Mouse (Mus musculus): Measurements from ENCODE around the gene Best3.
"Not testable (repeated sequence)": the region's sequence is repeated elsewhere in the genome, so short reads cannot be mapped to it uniquely, and the experiment has no call there.

Gene Best3

GRCm38 (mm10) chr10:117033785-117034184, 47.7 kb downstream of the Best3 start:
- peak; percentile 26 to 76 for DNase-seq

- no peak for DNase-seq
These were observed 54.2 kb downstream of the Best3 start for GRCm38 (mm10) chr10:117040355-117040754.

- no peak for DNase-seq
These were observed 56.2 kb downstream of the Best3 start for GRCm38 (mm10) chr10:117042295-117042694.

GRCm38 (mm10) chr10:117043497-117044166, 57.5 kb downstream of the Best3 start:
- not testable (repeated sequence) for DNase-seq

GRCm38 (mm10) chr10:117045175-117046056, 59.3 kb downstream of the Best3 start, which contains the start of gene Lrrc10:
TSS of gene Lrrc10 (plus strand) at chr10:117045341.
- DNase-seq, result no peak

GRCm38 (mm10) chr10:117049253-117049652, 63.1 kb downstream of the Best3 start:
- DNase-seq, result no peak

GRCm38 (mm10) chr10:117049961-117050597, 64.0 kb downstream of the Best3 start:
- no peak for DNase-seq

GRCm38 (mm10) chr10:117055668-117056067, 69.6 kb downstream of the Best3 start:
- DNase-seq, result no peak

GRCm38 (mm10) chr10:117062894-117063253, 76.8 kb downstream of the Best3 start:
- DNase-seq, result no peak

GRCm38 (mm10) chr10:117063254-117064021, 77.3 kb downstream of the Best3 start, which contains the start of gene Cct2:
TSS of gene Cct2 (minus strand) at chr10:117063814.
- DNase-seq, result peak; percentile 83 to 90

GRCm38 (mm10) chr10:117064076-117064475, 78.0 kb downstream of the Best3 start:
- DNase-seq, result no peak

- no peak for DNase-seq
These were observed 83.0 kb downstream of the Best3 start for GRCm38 (mm10) chr10:117069109-117069508.

- no peak for DNase-seq
These were observed 86.2 kb downstream of the Best3 start for GRCm38 (mm10) chr10:117072191-117072888.

- DNase-seq, result no peak
These were observed 87.1 kb downstream of the Best3 start for GRCm38 (mm10) chr10:117073176-117073575.
